Mouse (Mus musculus) neural tube, embryonic 15.5 days (tissue): ENCODE measurements around the gene Ripor2. TPM values are rescaled to one million over a fixed set of nuclear protein-coding genes. Genes with fewer than 3 reads are reported as not detected.
"Not testable (repeated sequence)": the region's sequence is repeated elsewhere in the genome, so short reads cannot be mapped to it uniquely, and the experiment has no call there.

ENCODE experiments used
- ATAC-seq: fragments of 200-750 bp; cut with Nextera tagmentation; 2 replicates; pipeline ENCODE4 v1.8.0; 2017; ENCODE audit warnings: mild to moderate bottlenecking, moderate TSS enrichment, moderate library complexity; ENCODE audit not compliant: low FRiP score
- H3K27ac ChIP-seq: fragments of 300-500 bp; sonication (generic); replicated peaks from 2 replicates; pipeline ENCODE4 v1.5.1; 2015; ENCODE audit warnings: mild to moderate bottlenecking, inconsistent platforms
- H3K27me3 ChIP-seq: fragments of 300-500 bp; sonication (generic); replicated peaks from 2 replicates; pipeline ENCODE4 v1.6.1; 2015; ENCODE audit warnings: inconsistent platforms
- H3K36me3 ChIP-seq: fragments of 300-500 bp; sonication (generic); 2 replicates; pipeline ENCODE4 v1.6.1; 2015; ENCODE audit warnings: inconsistent platforms
- H3K4me1 ChIP-seq: fragments of 300-500 bp; sonication (generic); 2 replicates; pipeline ENCODE4 v1.6.1; 2015; ENCODE audit warnings: inconsistent platforms
- H3K4me2 ChIP-seq: fragments of 300-500 bp; sonication (generic); 2 replicates; pipeline ENCODE4 v1.6.1; 2015; ENCODE audit warnings: inconsistent platforms, mild to moderate bottlenecking, moderate library complexity
- H3K4me3 ChIP-seq: fragments of 300-500 bp; sonication (generic); replicated peaks from 2 replicates; pipeline ENCODE4 v1.5.1; 2015; ENCODE audit warnings: mild to moderate bottlenecking, inconsistent platforms
- H3K9ac ChIP-seq: fragments of 300-500 bp; sonication (generic); replicated peaks from 2 replicates; pipeline ENCODE4 v1.6.1; 2015; ENCODE audit warnings: mild to moderate bottlenecking, inconsistent platforms
- H3K9me3 ChIP-seq: fragments of 300-500 bp; sonication (generic); replicated peaks from 2 replicates; pipeline ENCODE4 v1.6.1; 2016; ENCODE audit warnings: inconsistent platforms
- WGBS: fragments of 180-500 bp; shearing (Covaris S2); methylation state at CpG from one replicate; pipeline ENCODE4 v1.1.7; 2015; ENCODE audit warnings: mixed read lengths; 5-methylcytosine and 5-hydroxymethylcytosine counted together
- polyA plus RNA-seq: library from polyadenylated mRNA; unstranded; fragments of >200 nt; fragmentation: Nextera tagmentation; extraction: Ambion mirVana; gene quantifications from 2 replicates; pipeline ENCODE4 v1.2.1, GENCODE M21; 2015

Ripor2 gene
- polyA plus RNA-seq, 1 experiment from 2014 or later, result 24.0 TPM

GRCm38 (mm10) chr13:24760351-24760870, 178.4 kb downstream of the Ripor2 start:
- no peak for ATAC-seq
- no peaks in the 10 kb centered on the region for H3K36me3 ChIP-seq
- no peak overlapping the region for H3K9ac ChIP-seq
- no peaks in the 10 kb centered on the region for H3K9me3 ChIP-seq
- peak overlapping the region; percentile 84 for H3K4me2 ChIP-seq
- no peaks in the 10 kb centered on the region for H3K27me3 ChIP-seq
- no peak overlapping the region for H3K27ac ChIP-seq
- 61% methylated on average over 5 of the region's 5 CpGs for WGBS
- H3K4me3 ChIP-seq, result no peak overlapping the region
- H3K4me1 ChIP-seq, result peaks cover 13% of the 10 kb centered on the region

- no peak; the same call in 1 of the 2 replicates for ATAC-seq
- Histone ChIP-seq H3K27ac (peak overlapping the region; percentile 73; the same call in 1 of the 2 replicates), H3K9me3 (no peaks in the 10 kb centered on the region), H3K4me1 (peaks cover 13% of the 10 kb centered on the region), H3K36me3 (no peaks in the 10 kb centered on the region), H3K9ac (peak overlapping the region; percentile 59), H3K4me3 (peak overlapping the region; percentile 100), H3K4me2 (peak overlapping the region; percentile 84), H3K27me3 (no peaks in the 10 kb centered on the region)
- WGBS, result 9% methylated on average over 10 of the region's 10 CpGs
These were observed 179.1 kb downstream of the Ripor2 start for GRCm38 (mm10) chr13:24761083-24761402.

- Histone ChIP-seq H3K36me3 (no peaks in the 10 kb centered on the region), H3K9me3 (no peaks in the 10 kb centered on the region), H3K4me1 (peaks cover 13% of the 10 kb centered on the region), H3K9ac (peak within 1 kb of the TSS; percentile 59), H3K4me2 (peak within 1 kb of the TSS; percentile 84), H3K27ac (peak within 1 kb of the TSS; percentile 73), H3K4me3 (peak within 1 kb of the TSS; percentile 100), H3K27me3 (no peaks in the 10 kb centered on the region)
- 0% methylated on average over 79 of the region's 79 CpGs for WGBS
- ATAC-seq, result peak; percentile 98
These were observed 179.6 kb downstream of the Ripor2 start, which contains the start of gene Gmnn for GRCm38 (mm10) chr13:24761403-24762227. Gmnn (minus strand) TSS chr13:24761923.

- peak overlapping the region; percentile 84 for H3K4me2 ChIP-seq
- peak overlapping the region; percentile 73; the same call in 1 of the 2 replicates for H3K27ac ChIP-seq
- peak overlapping the region; percentile 59 for H3K9ac ChIP-seq
- no peak for ATAC-seq
- 47% methylated on average over 4 of the region's 4 CpGs for WGBS
- no peaks in the 10 kb centered on the region for H3K9me3 ChIP-seq
- peak overlapping the region; percentile 100 for H3K4me3 ChIP-seq
- H3K4me1 ChIP-seq, result peaks cover 13% of the 10 kb centered on the region
- no peaks in the 10 kb centered on the region for H3K27me3 ChIP-seq
- no peaks in the 10 kb centered on the region for H3K36me3 ChIP-seq
These were observed 180.3 kb downstream of the Ripor2 start for GRCm38 (mm10) chr13:24762254-24762653.

GRCm38 (mm10) chr13:24767809-24768208, 185.8 kb downstream of the Ripor2 start:
- not testable (repeated sequence) for ATAC-seq, H3K4me3 ChIP-seq, H3K27me3 ChIP-seq, H3K27ac ChIP-seq, H3K36me3 ChIP-seq, H3K9ac ChIP-seq, H3K4me2 ChIP-seq, H3K4me1 ChIP-seq, H3K9me3 ChIP-seq
- WGBS, result 76% methylated on average over 4 of the region's 4 CpGs

GRCm38 (mm10) chr13:24771482-24771881, 189.5 kb downstream of the Ripor2 start:
- not testable (repeated sequence) for H3K9ac ChIP-seq, H3K27me3 ChIP-seq, H3K36me3 ChIP-seq, H3K4me3 ChIP-seq, ATAC-seq, H3K27ac ChIP-seq, H3K4me1 ChIP-seq, H3K9me3 ChIP-seq, H3K4me2 ChIP-seq
- WGBS, result 95% methylated on average over 10 of the region's 10 CpGs

GRCm38 (mm10) chr13:24776146-24776844, 194.3 kb downstream of the Ripor2 start:
- ATAC-seq, result no peak
- Histone ChIP-seq H3K9ac (no peak overlapping the region), H3K27me3 (no peaks in the 10 kb centered on the region), H3K4me1 (no peaks in the 10 kb centered on the region), H3K27ac (no peak overlapping the region), H3K9me3 (no peaks in the 10 kb centered on the region), H3K4me3 (no peak overlapping the region), H3K36me3 (no peaks in the 10 kb centered on the region), H3K4me2 (no peak overlapping the region)
- 55% methylated on average over 7 of the region's 7 CpGs for WGBS

GRCm38 (mm10) chr13:24778026-24778425, 196.0 kb downstream of the Ripor2 start:
- ATAC-seq, result no peak
- 0 out of 2 replicates have a peak, but pooled peaks cover 7% of the 10 kb centered on the region for H3K4me1 ChIP-seq
- no peak overlapping the region for H3K4me3 ChIP-seq

GRCm38 (mm10) chr13:24778706-24779380, 196.9 kb downstream of the Ripor2 start:
- no peak for ATAC-seq
- Histone ChIP-seq H3K27me3 (no peaks in the 10 kb centered on the region), H3K27ac (no peak overlapping the region), H3K4me3 (no peak overlapping the region), H3K9ac (no peak overlapping the region), H3K4me1 (0 out of 2 replicates have a peak, but pooled peaks cover 7% of the 10 kb centered on the region), H3K4me2 (no peak overlapping the region), H3K36me3 (no peaks in the 10 kb centered on the region), H3K9me3 (no peaks in the 10 kb centered on the region)
- 85% methylated on average over 8 of the region's 8 CpGs for WGBS

More at GRCm38 (mm10) chr13:24778026-24778425, 196.0 kb downstream of the Ripor2 start:
- H3K36me3 ChIP-seq, result no peaks in the 10 kb centered on the region
- H3K27ac ChIP-seq, result no peak overlapping the region
- H3K4me2 ChIP-seq, result no peak overlapping the region
- WGBS, result 79% methylated on average over 2 of the region's 2 CpGs
- H3K27me3 ChIP-seq, result no peaks in the 10 kb centered on the region
- no peaks in the 10 kb centered on the region for H3K9me3 ChIP-seq
- no peak overlapping the region for H3K9ac ChIP-seq

- Histone ChIP-seq H3K27me3 (no peaks in the 10 kb centered on the region), H3K27ac (no peak overlapping the region), H3K4me2 (no peak overlapping the region), H3K9me3 (no peaks in the 10 kb centered on the region), H3K4me3 (no peak overlapping the region), H3K4me1 (0 out of 2 replicates have a peak, but pooled peaks cover 7% of the 10 kb centered on the region), H3K36me3 (no peaks in the 10 kb centered on the region), H3K9ac (no peak overlapping the region)
- ATAC-seq, result peak; percentile 11; the same call in 1 of the 2 replicates
- 47% methylated on average over 5 of the region's 5 CpGs for WGBS
These were observed 199.9 kb downstream of the Ripor2 start for GRCm38 (mm10) chr13:24781916-24782315.
